Mouse (Mus musculus): Measurements from ENCODE around the gene Apopt1. TPM values are rescaled to one million over a fixed set of nuclear protein-coding genes. Genes with fewer than 3 reads are reported as not detected.

Gene Apopt1
- polyA plus RNA-seq (2015; fragmentation: Nextera tagmentation; extraction: Ambion mirVana), result 61.1 and 66.1 TPM in 2 replicates

DNA sequence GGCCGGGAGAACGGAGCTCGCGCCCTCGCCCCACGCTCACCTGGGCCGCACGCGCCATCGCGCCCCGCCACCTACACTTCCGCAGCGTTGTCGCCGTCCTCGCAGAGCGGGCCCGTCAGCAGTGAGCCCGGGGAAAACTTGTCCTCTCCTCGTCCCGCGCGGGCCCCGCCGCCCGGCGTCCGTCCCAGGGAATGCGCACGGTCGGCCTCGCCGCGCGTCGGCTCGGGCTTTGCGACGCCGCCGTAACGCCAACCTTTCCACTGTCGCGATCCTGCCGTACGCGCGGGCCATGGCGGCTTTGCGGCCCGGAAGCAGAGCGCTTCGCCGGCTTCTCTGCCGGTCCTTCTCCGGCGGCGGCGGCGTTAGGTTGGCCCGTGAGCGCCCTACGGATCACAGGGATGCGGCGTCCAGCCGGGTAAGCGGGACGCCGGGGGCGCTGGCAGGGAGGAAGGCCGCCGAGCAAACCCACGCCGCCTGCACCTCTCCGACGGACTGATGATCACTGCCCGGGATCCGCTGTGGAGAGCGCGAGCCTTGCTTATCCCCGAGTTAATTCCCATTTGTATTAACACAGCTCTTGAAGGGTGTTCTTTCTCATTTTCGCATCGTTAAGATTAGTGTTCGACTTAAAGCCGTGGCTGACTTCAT lies at the start of gene Apopt1, which contains the start of gene Bag5:
Apopt1 (plus strand) TSS at position 258 of the 648 bp plus-strand sequence.
Bag5 (minus strand) TSS at position 254 of the 648 bp plus-strand sequence.

DNA sequence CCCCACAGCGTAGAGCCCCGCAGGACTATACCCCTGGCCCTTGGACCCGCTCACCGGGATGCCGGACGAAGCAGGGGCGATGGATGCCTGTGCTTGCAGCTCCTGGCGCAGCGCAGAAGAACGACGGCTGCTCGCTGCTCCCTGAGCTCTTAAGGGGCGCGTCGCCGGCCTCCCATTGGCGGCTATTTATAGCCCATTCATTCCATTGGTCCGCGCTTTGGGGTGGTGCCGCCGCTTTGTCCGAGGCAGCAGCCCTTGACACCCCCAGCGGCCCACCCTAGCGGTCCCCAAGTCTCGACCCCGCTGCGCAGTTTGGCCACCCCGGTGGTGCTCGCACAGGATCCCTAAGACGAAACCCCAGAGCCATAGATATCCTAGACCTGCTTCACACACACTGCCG lies 40.9 kb upstream of the Apopt1 start, which contains the start of gene Ckb:
Ckb (minus strand) TSS at position 163 of the 400 bp plus-strand sequence.

DNA sequence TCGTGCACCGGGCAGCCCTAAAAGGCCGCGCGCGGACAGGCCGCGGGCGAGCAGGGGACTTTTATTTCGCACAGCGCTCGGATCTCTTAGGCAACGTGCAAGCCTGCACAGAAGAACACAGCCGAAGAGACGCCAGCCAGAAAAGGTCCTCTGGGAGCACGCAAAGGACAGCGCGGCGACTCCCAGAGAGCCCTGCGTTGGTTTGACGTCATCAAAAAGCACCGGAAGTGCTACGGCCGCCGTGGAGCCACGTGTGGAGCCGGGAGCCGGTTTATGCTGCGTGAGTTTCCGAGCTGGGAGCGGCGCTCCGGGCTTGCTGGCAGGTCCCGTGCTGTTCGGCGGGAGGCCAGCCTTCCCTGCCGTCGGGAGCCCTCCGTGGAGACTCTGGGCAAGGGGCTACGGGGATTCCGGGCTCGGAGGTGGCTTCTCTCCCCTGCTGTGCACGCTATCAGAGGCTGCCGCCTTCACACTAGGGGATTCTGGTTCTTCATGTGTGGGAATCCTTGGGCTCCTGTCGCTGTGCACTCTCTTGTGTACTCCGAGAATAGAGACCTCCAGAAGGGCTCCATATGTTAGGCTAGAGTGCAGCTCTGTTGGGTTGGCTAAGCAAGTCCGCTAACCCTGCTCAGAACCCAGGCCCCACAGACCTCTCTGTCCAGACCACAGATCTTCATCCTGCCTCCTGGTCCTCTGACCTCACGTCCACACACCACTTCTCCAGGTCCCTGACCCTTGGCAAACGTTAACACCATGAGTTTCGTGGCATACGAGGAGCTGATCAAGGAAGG lies 35.0 kb upstream of the Apopt1 start, which contains the start of gene Trmt61a:
Trmt61a (plus strand) TSS at position 224 of the 788 bp plus-strand sequence.

DNA sequence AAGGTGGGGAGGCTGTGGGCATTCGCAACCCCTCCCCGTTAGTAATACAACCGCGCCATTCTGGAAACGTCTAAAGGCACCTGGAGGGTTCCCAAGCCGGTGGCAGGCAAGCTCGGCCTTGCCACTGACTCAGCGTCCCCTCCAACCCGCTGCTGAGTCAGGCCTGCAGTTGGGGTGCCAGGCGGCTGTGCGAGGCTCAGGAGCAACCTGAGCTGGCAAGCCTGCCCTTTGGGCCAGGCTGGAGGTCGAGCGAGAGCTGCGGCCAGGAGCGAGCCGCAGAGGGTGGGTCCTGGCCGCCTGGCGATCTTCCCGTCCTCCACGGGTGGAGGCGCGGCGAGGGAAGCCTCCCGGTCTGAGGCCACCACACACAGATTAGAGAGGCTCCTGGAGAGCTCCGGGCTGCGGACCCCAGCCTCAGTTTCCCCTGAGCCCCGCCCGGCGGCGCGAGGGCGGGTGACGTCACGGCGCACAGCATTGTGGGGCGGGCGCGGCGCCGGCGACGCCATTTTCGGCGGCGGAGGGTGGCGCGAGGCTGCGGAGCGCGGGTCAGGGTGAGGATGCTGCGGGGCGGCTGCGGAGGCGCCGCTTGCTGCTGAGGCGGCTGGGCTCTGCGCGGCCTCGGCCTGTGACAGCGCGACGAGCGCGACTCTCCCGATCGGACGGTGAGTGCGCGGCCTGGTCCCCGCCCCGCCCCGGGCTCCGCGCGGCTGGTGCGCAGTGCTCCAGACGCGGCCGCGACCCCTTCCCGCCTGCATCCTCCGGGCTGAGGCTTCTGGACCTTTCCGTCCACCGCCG lies 45.5 kb downstream of the Apopt1 start, which contains the start of gene Klc1:
Klc1 (plus strand) TSS at position 469 of the 795 bp plus-strand sequence.

Other genes with a start within 250 kb of the Apopt1 start
- gene Gm266, start 227.4 kb upstream of the Apopt1 start, polyA plus RNA-seq (2015; fragmentation: Nextera tagmentation; extraction: Ambion mirVana), result 12.5 and 12.6 TPM in 2 replicates
- 531 and 630 TPM in 2 replicates for gene Eif5, start 175.2 kb upstream of the Apopt1 start, polyA plus RNA-seq (2015; fragmentation: Nextera tagmentation; extraction: Ambion mirVana)
- gene Mark3, start 138.7 kb upstream of the Apopt1 start, polyA plus RNA-seq (2015; fragmentation: Nextera tagmentation; extraction: Ambion mirVana), result 51.5 and 51.6 TPM in 2 replicates
- 2,536 and 2,559 TPM in 2 replicates for gene Ckb, start 40.9 kb upstream of the Apopt1 start, polyA plus RNA-seq (2015; fragmentation: Nextera tagmentation; extraction: Ambion mirVana)
- 8.8 and 9.4 TPM in 2 replicates for gene Trmt61a, start 35.2 kb upstream of the Apopt1 start, polyA plus RNA-seq (2015; fragmentation: Nextera tagmentation; extraction: Ambion mirVana)
- gene Bag5, start within 50 bp of the Apopt1 start, polyA plus RNA-seq (2015; fragmentation: Nextera tagmentation; extraction: Ambion mirVana), result 52.4 and 57.5 TPM in 2 replicates
- 467 and 538 TPM in 2 replicates for gene Klc1, start 45.6 kb downstream of the Apopt1 start, polyA plus RNA-seq (2015; fragmentation: Nextera tagmentation; extraction: Ambion mirVana)
- gene Xrcc3, start 100.6 kb downstream of the Apopt1 start, polyA plus RNA-seq (2015; fragmentation: Nextera tagmentation; extraction: Ambion mirVana), result 2.2 and 3.4 TPM in 2 replicates
- 56.6 and 60.5 TPM in 2 replicates for gene Zfyve21, start 100.9 kb downstream of the Apopt1 start, polyA plus RNA-seq (2015; fragmentation: Nextera tagmentation; extraction: Ambion mirVana)
- 34.5 and 35.6 TPM in 2 replicates for gene Ppp1r13b, start 194.8 kb downstream of the Apopt1 start, polyA plus RNA-seq (2015; fragmentation: Nextera tagmentation; extraction: Ambion mirVana)